Mouse (Mus musculus): ENCODE data around the gene Crispld2. TPM values are rescaled to one million over a fixed set of nuclear protein-coding genes. Genes with fewer than 3 reads are reported as not detected.
A peak's percentile ranks its signal among the peaks of the same experiment; 100 is the strongest.

The Crispld2 gene
- polyA plus RNA-seq, 2 experiments, result 3.9 to 7.5 TPM

DNA sequence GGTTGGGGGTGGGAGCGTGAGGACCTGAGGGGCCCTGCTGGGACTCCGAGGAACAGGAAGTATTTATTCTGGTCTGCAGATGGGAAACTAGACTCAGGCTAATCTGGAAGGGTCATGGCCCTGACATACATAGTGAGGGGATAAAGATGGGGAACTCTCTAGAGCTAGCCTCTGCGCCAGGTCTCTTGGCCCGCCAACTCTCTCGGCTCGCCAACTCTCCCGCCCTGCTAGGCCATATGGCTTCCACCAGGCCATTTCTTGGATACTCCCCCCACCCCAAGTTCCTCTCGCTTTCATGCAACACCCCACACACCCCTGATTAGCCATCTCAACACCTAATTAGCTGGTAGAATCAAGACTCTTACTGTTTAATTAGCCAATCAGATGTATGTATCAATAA is 20.3 kb downstream of the Crispld2 start:
- no peak overlapping the region for H3K27ac ChIP-seq (replicated peaks; ENCODE audit: low read depth, low read length)
- no peak for ATAC-seq (ENCODE audit: low FRiP score, low read depth)

DNA sequence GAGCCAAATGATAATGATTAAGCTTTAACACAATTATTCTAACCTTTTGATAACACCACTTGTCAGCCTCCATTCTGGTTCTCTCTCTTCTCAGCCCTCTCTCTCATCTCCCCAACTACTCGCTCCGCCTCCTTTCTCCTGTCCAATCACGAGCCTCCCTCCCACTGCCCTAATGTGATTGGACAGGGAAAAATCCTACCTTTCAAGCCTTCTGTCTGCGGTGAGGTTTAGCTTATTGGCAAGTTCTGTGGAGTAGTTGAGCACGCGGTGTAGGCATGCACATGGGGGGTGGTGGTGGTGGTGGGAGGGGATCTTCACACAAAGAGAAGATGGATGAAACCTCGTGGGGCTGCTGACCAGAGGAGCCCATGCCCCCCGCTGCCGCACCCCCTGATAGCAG is 20.7 kb downstream of the Crispld2 start:
- 39% methylated on average over 9 of the region's 9 CpGs for WGBS
- DNase-seq (ENCODE audit: low spot score) (no peak), ATAC-seq (ENCODE audit: low FRiP score, low read depth) (no peak; the same call in 1 of the 2 replicates)
- Histone ChIP-seq H3K4me2 (replicated peaks; ENCODE audit: low read depth, low read length, severe bottlenecking) (no peak overlapping the region), H3K9me3 (ENCODE audit: control insufficient read depth, low read length) (no peaks in the 10 kb centered on the region), H3K36me3 (ENCODE audit: control insufficient read depth, insufficient read depth, low read length) (no peaks in the 10 kb centered on the region), H3K4me3 (replicated peaks; ENCODE audit: low read length) (no peak overlapping the region), H3K27me3 (ENCODE audit: control insufficient read depth, insufficient read depth, low read length) (no peaks in the 10 kb centered on the region), H3K27ac (replicated peaks; ENCODE audit: low read depth, low read length) (no peak overlapping the region), H3K9ac (ENCODE audit: low read depth, low read length, severe bottlenecking) (no peak overlapping the region), H3K4me1 (ENCODE audit: control insufficient read depth, insufficient read depth, low read length) (peaks cover 14% of the 10 kb centered on the region)
- TF ChIP-seq POLR2A (IDR thresholded peaks at IDR 0.05; ENCODE audit: borderline replicate concordance, extremely low read depth, insufficient read depth, insufficient read length), result no peak

More for the DNA sequence above, 20.3 kb downstream of the Crispld2 start:
- no peak for DNase-seq (ENCODE audit: low spot score)
- Histone ChIP-seq H3K27me3 (ENCODE audit: control insufficient read depth, insufficient read depth, low read length) (no peaks in the 10 kb centered on the region), H3K4me1 (ENCODE audit: control insufficient read depth, insufficient read depth, low read length) (peaks cover 14% of the 10 kb centered on the region), H3K9ac (ENCODE audit: low read depth, low read length, severe bottlenecking) (no peak overlapping the region), H3K9me3 (ENCODE audit: control insufficient read depth, low read length) (no peaks in the 10 kb centered on the region), H3K36me3 (ENCODE audit: control insufficient read depth, insufficient read depth, low read length) (no peaks in the 10 kb centered on the region), H3K4me2 (replicated peaks; ENCODE audit: low read depth, low read length, severe bottlenecking) (no peak overlapping the region), H3K4me3 (replicated peaks; ENCODE audit: low read length) (no peak overlapping the region)
- 80% methylated on average over 8 of the region's 8 CpGs for WGBS
- TF ChIP-seq POLR2A (IDR thresholded peaks at IDR 0.05; ENCODE audit: borderline replicate concordance, extremely low read depth, insufficient read depth, insufficient read length), result no peak

DNA sequence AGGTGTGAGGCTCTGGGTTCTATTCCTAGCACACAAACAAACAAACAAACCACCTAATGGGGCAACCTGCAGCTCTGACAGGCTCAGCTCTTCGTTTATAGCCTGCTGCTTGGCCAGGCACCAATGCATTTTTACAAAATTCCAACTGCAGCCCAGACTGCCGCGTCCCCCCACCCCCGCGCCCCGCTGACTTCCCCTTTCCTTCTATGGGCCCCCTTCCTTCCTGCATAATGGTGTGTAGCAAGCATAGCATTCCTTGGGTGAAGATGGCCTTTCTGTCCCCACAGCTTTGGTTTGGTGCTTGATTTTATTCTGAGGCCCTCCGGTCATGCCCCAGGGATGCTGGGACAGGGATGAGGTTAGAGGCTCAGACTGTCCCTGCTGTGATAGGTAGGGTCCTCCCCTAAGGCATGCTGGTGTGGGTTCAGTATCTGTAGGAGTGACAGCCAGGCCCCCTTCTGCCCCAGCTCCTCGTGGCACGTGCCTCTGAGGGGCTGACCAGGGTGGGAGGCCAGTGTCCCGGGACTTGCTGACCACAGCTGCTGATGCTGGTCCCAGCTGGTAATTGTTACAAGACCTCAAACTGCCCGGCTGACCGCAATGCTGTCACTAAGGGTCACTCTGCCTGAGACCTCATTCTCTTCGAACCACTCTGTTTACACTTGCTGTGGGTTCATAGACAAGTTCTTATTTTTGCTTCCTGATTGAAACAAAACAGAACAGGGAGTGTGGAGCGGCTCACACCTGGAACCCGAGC is 22.2 kb downstream of the Crispld2 start:
- no peak overlapping the region for H3K4me3 ChIP-seq (replicated peaks; ENCODE audit: low read length)
- no peak for DNase-seq (ENCODE audit: low spot score)
- WGBS, result 51% methylated on average over 15 of the region's 15 CpGs
- no peak overlapping the region for H3K4me2 ChIP-seq (replicated peaks; ENCODE audit: low read depth, low read length, severe bottlenecking)
- no peaks in the 10 kb centered on the region for H3K36me3 ChIP-seq (ENCODE audit: control insufficient read depth, insufficient read depth, low read length)
- TF ChIP-seq POLR2A (IDR thresholded peaks at IDR 0.05; ENCODE audit: borderline replicate concordance, extremely low read depth, insufficient read depth, insufficient read length), result no peak
- H3K9ac ChIP-seq (ENCODE audit: low read depth, low read length, severe bottlenecking), result 0 out of 2 replicates have a peak overlapping the region, but pooled peaks have one; percentile 12
- no peaks in the 10 kb centered on the region for H3K27me3 ChIP-seq (ENCODE audit: control insufficient read depth, insufficient read depth, low read length)
- no peak overlapping the region for H3K27ac ChIP-seq (replicated peaks; ENCODE audit: low read depth, low read length)
- no peaks in the 10 kb centered on the region for H3K9me3 ChIP-seq (ENCODE audit: control insufficient read depth, low read length)
- no peak for ATAC-seq (ENCODE audit: low FRiP score, low read depth)
- peaks cover 14% of the 10 kb centered on the region for H3K4me1 ChIP-seq (ENCODE audit: control insufficient read depth, insufficient read depth, low read length)

DNA sequence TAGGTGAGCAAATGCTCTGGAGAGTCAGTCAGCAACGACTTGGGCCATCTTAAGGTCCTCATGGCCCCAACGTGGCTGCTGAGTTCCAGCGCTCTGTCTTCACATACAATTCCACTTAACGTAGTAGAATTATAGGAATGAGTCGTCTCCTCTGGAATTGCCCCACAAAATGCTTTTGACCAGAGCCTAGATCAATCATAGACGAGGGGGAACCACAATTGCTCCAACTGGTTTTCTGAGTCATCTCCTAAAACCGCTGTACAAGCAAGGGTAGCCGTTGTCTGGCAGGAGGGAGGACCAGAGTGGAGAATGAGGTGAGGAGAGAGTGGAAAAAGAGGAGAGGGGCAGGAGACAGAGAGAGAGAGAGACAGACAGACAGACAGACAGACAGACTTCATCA is 23.7 kb downstream of the Crispld2 start:
- H3K4me3 ChIP-seq (replicated peaks; ENCODE audit: low read length), result no peak overlapping the region
- H3K9me3 ChIP-seq (ENCODE audit: control insufficient read depth, low read length), result no peaks in the 10 kb centered on the region
- no peak for TF ChIP-seq POLR2A (IDR thresholded peaks at IDR 0.05; ENCODE audit: borderline replicate concordance, extremely low read depth, insufficient read depth, insufficient read length)
- no peaks in the 10 kb centered on the region for H3K27me3 ChIP-seq (ENCODE audit: control insufficient read depth, insufficient read depth, low read length)
- H3K27ac ChIP-seq (replicated peaks; ENCODE audit: low read depth, low read length), result no peak overlapping the region
- no peak overlapping the region for H3K4me2 ChIP-seq (replicated peaks; ENCODE audit: low read depth, low read length, severe bottlenecking)
- no peak overlapping the region for H3K9ac ChIP-seq (ENCODE audit: low read depth, low read length, severe bottlenecking)
- ATAC-seq (ENCODE audit: low FRiP score, low read depth) (no peak), DNase-seq (ENCODE audit: low spot score) (no peak)
- no peaks in the 10 kb centered on the region for H3K36me3 ChIP-seq (ENCODE audit: control insufficient read depth, insufficient read depth, low read length)
- H3K4me1 ChIP-seq (ENCODE audit: control insufficient read depth, insufficient read depth, low read length), result peaks cover 17% of the 10 kb centered on the region
- WGBS, result 86% methylated on average over 8 of the region's 8 CpGs

DNA sequence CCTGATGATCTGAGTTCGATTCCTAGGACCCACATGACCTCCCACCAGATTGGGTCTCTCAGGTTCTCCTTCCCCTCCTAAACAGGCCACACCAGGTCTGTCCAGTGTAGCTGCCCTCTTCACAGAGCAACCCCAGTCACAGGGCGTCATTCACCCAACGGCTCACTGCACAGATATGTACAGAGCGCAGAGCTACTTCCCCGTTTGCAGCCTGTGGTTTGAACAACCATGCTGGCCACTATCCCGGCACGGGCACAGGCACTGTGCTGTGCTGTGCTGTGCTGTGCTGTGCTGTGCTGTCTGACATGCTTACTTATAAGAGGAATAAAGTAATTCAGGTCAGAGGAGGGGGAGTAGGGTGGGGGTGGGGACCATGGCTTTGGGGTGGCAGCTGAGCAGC is 24.2 kb downstream of the Crispld2 start:
- WGBS, result 81% methylated on average over 7 of the region's 7 CpGs
- H3K4me2 ChIP-seq (replicated peaks; ENCODE audit: low read depth, low read length, severe bottlenecking), result no peak overlapping the region
- ATAC-seq (ENCODE audit: low FRiP score, low read depth) (no peak), DNase-seq (ENCODE audit: low spot score) (no peak)
- no peaks in the 10 kb centered on the region for H3K9me3 ChIP-seq (ENCODE audit: control insufficient read depth, low read length)
- no peaks in the 10 kb centered on the region for H3K36me3 ChIP-seq (ENCODE audit: control insufficient read depth, insufficient read depth, low read length)
- H3K27ac ChIP-seq (replicated peaks; ENCODE audit: low read depth, low read length), result no peak overlapping the region
- no peak overlapping the region for H3K9ac ChIP-seq (ENCODE audit: low read depth, low read length, severe bottlenecking)
- peaks cover 22% of the 10 kb centered on the region for H3K4me1 ChIP-seq (ENCODE audit: control insufficient read depth, insufficient read depth, low read length)
- TF ChIP-seq POLR2A (IDR thresholded peaks at IDR 0.05; ENCODE audit: borderline replicate concordance, extremely low read depth, insufficient read depth, insufficient read length), result no peak
- H3K27me3 ChIP-seq (ENCODE audit: control insufficient read depth, insufficient read depth, low read length), result no peaks in the 10 kb centered on the region
- no peak overlapping the region for H3K4me3 ChIP-seq (replicated peaks; ENCODE audit: low read length)
